Mouse (Mus musculus) hindbrain, postnatal 0 days (tissue): ENCODE results near the gene H2-D1. TPM values are rescaled to one million over a fixed set of nuclear protein-coding genes. Genes with fewer than 3 reads are reported as not detected.

Experiments
- ATAC-seq: fragments of 200-750 bp; cut with Nextera tagmentation; 2 replicates; pipeline ENCODE4 v1.8.0; 2017; ENCODE audit warnings: mild to moderate bottlenecking, moderate TSS enrichment, moderate library complexity
- DNase-seq: peaks from one replicate; pipeline ENCODE4 v3.0.0-alpha.2; 2015; ENCODE audit warnings: low spot score
- H3K27ac ChIP-seq: fragments of 300-500 bp; sonication (generic); 2 replicates; pipeline ENCODE4 v1.5.1; 2014; ENCODE audit warnings: mild to moderate bottlenecking
- H3K27me3 ChIP-seq: fragments of 300-500 bp; sonication (generic); 2 replicates; pipeline ENCODE4 v1.6.1; 2014; ENCODE audit warnings: low read length, mixed read lengths; ENCODE audit not compliant: insufficient read depth
- H3K36me3 ChIP-seq: fragments of 300-500 bp; sonication (generic); 2 replicates; pipeline ENCODE4 v1.6.1; 2014; ENCODE audit warnings: low read length, mixed read lengths; ENCODE audit not compliant: insufficient read depth
- H3K4me1 ChIP-seq: fragments of 300-500 bp; sonication (generic); 2 replicates; pipeline ENCODE4 v1.6.1; 2014; ENCODE audit warnings: antibody characterized with exemption, low read length, mixed read lengths; ENCODE audit not compliant: insufficient read depth
- H3K4me2 ChIP-seq: fragments of 300-500 bp; sonication (generic); 2 replicates; pipeline ENCODE4 v1.6.1; 2014; ENCODE audit warnings: low read depth, mild to moderate bottlenecking, low read length, moderate library complexity, mixed read lengths
- H3K4me3 ChIP-seq: fragments of 300-500 bp; sonication (generic); 2 replicates; pipeline ENCODE4 v1.5.1; 2014; ENCODE audit warnings: low read length
- H3K9ac ChIP-seq: fragments of 300-500 bp; sonication (generic); replicated peaks from 2 replicates; pipeline ENCODE4 v1.6.1; 2014; ENCODE audit warnings: mild to moderate bottlenecking, low read length, moderate library complexity, mixed read lengths
- H3K9me3 ChIP-seq: fragments of 300-500 bp; sonication (generic); 2 replicates; pipeline ENCODE4 v1.6.1; 2016; ENCODE audit warnings: low read length, mixed read lengths
- CTCF ChIP-seq: IDR thresholded peaks from 2 replicates; pipeline ENCODE4 v1.5.1; 2016; ENCODE audit warnings: antibody characterized with exemption, control low read depth, low read depth
- WGBS: fragments of 180-500 bp; shearing (Covaris S2); extraction: QIAGEN DNeasy Blood & Tissue Kit; methylation state at CpG from one replicate; pipeline ENCODE4 v1.1.7; 2014; 5-methylcytosine and 5-hydroxymethylcytosine counted together
- polyA plus RNA-seq: library from polyadenylated mRNA; unstranded; fragments of >200 nt; fragmentation: Nextera tagmentation; extraction: Ambion mirVana; gene quantifications from 2 replicates; pipeline ENCODE4 v1.2.1, GENCODE M21; 2015
- total RNA-seq: library from RNA; depleted of rRNA; stranded (reverse); fragments of >200 nt; gene quantifications from 2 replicates; pipeline ENCODE4 v1.2.3, GENCODE M21; 2014

The H2-D1 gene
- total and polyA plus RNA-seq, 2 experiments from 2014 or later: 74.3 to 146 TPM

DNA sequence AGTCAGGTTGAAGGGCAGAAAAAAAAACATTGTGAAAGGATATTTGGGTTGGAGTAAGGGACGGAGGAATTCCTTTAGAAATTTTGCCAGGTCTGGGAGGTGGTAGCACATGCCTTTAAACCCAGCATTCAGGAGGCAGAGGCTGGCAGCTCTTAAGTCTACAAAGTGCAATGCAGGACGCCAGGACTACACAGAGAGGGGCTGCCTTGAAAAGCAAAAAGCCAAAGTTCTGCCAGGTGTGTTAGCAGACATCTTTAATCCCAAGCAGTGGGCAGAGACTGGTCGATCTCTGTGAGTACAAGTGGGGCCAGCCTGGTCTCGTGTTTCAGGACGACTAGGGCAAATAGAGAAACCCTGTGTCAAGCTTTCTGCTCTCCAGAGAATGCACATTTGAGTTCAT lies 10.5 kb upstream of the H2-D1 start:
- TF ChIP-seq CTCF: no peak
- DNase-seq (no peak), ATAC-seq (no peak)
- Histone ChIP-seq H3K9me3 (no peaks in the 10 kb centered on the region), H3K4me1 (no peaks in the 10 kb centered on the region), H3K27me3 (no peaks in the 10 kb centered on the region), H3K9ac (no peak overlapping the region), H3K36me3 (peaks cover 55% of the 10 kb centered on the region), H3K4me2 (no peak overlapping the region), H3K4me3 (no peak overlapping the region), H3K27ac (no peak overlapping the region)
- 84% methylated on average over 5 of the region's 5 CpGs for WGBS

GRCm38 (mm10) chr17:35252619-35253292 lies 9.8 kb upstream of the H2-D1 start:
- H3K9me3 ChIP-seq: no peaks in the 10 kb centered on the region
- WGBS: 82% methylated on average over 18 of the region's 18 CpGs
- no peak overlapping the region for H3K4me2 ChIP-seq
- H3K9ac ChIP-seq: no peak overlapping the region
- no peak overlapping the region for H3K4me3 ChIP-seq
- no peak overlapping the region for H3K27ac ChIP-seq
- H3K36me3 ChIP-seq: peaks cover 48% of the 10 kb centered on the region
- no peaks in the 10 kb centered on the region for H3K27me3 ChIP-seq
- TF ChIP-seq CTCF: peak; percentile 2; the same call in 1 of the 2 replicates
- H3K4me1 ChIP-seq: 0 out of 2 replicates have a peak, but pooled peaks cover under 1% of the 10 kb centered on the region
- ATAC-seq (no peak), DNase-seq (no peak)

DNA sequence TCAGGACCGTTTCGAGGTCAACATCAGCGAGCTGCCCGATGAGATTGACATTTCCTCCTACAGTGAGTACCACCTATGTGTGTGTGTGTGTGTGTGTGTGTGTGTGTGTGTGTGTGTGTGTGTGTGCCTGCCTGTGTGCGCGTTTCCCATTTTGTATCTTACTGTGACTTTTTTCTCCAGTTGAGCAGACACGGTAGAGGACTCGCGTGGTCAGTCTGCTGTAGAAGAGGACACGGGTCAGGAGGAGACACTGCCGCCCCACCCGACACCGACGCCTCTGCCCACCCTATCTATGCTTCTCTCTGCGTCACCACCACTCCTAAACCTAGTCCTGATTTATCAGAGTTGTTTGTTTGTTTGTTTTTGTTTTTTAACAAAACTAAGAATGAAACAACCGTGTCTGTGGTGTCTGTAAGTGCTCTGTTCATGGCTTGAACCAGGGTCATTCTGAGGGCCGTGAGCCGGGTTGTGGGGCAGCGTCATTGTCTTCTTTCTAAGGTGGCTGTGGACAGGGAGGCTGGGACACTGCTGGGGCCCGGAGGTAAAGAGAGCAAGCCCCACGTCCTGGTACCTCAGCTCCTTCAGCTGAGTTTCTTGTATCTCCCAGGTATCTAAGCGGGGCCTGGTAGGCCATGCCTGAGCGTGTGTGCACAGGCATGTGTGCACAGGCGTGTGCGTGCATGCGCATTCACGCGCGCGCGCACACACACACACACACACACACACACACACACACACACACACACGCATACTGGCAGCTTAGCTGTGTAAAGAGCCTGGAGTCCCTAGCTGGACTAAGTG lies 9.0 kb upstream of the H2-D1 start:
- no peak overlapping the region for H3K4me2 ChIP-seq
- no peaks in the 10 kb centered on the region for H3K27me3 ChIP-seq
- H3K4me1 ChIP-seq: 0 out of 2 replicates have a peak, but pooled peaks cover 4% of the 10 kb centered on the region
- H3K9me3 ChIP-seq: no peaks in the 10 kb centered on the region
- no peak for TF ChIP-seq CTCF
- 85% methylated on average over 32 of the region's 32 CpGs for WGBS
- no peak overlapping the region for H3K9ac ChIP-seq
- ATAC-seq: no peak
- no peak overlapping the region for H3K27ac ChIP-seq
- H3K36me3 ChIP-seq: peaks cover 40% of the 10 kb centered on the region
- DNase-seq: no peak
- no peak overlapping the region for H3K4me3 ChIP-seq

GRCm38 (mm10) chr17:35254241-35255098 lies 8.1 kb upstream of the H2-D1 start:
- WGBS: 60% methylated on average over 11 of the region's 11 CpGs
- H3K36me3 ChIP-seq: peaks cover 30% of the 10 kb centered on the region

DNA sequence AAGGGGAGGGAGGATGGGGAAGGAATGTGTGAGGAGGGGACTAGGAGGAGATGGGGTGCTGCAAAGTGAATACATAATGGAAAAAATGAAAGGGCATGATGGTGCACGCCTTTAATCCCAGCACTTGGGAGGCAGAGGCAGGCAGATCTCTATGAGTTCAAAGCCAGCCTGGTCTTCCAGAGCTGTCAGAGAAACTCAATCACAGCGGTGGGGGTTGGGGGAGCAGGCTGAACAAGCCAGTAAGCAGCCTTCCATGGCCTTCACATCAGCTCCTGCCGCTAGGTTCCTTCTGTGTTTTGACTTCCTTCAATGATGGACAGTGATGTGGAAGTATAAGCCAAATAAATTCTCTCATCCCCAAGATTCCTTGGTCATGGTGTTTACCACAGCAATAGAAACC lies 7.2 kb upstream of the H2-D1 start:
- Histone ChIP-seq H3K4me1 (0 out of 2 replicates have a peak, but pooled peaks cover 4% of the 10 kb centered on the region), H3K27ac (no peak overlapping the region), H3K27me3 (no peaks in the 10 kb centered on the region), H3K9ac (no peak overlapping the region), H3K9me3 (no peaks in the 10 kb centered on the region), H3K4me3 (no peak overlapping the region), H3K36me3 (peaks cover 23% of the 10 kb centered on the region), H3K4me2 (no peak overlapping the region)
- TF ChIP-seq CTCF: no peak
- DNase-seq (no peak), ATAC-seq (no peak)
- WGBS: 80% methylated on average over 3 of the region's 3 CpGs

More at GRCm38 (mm10) chr17:35254241-35255098, 8.1 kb upstream of the H2-D1 start:
- Histone ChIP-seq H3K4me3 (no peak overlapping the region), H3K27ac (no peak overlapping the region), H3K4me1 (0 out of 2 replicates have a peak, but pooled peaks cover 4% of the 10 kb centered on the region), H3K27me3 (no peaks in the 10 kb centered on the region), H3K9ac (no peak overlapping the region), H3K4me2 (no peak overlapping the region), H3K9me3 (no peaks in the 10 kb centered on the region)
- TF ChIP-seq CTCF: peak; percentile 77
- DNase-seq (peak; percentile 61), ATAC-seq (peak; percentile 41)

GRCm38 (mm10) chr17:35255704-35256103 lies 6.8 kb upstream of the H2-D1 start:
- Histone ChIP-seq H3K4me1 (0 out of 2 replicates have a peak, but pooled peaks cover 4% of the 10 kb centered on the region), H3K4me3 (no peak overlapping the region), H3K9me3 (no peaks in the 10 kb centered on the region), H3K9ac (no peak overlapping the region), H3K4me2 (no peak overlapping the region), H3K27ac (no peak overlapping the region), H3K36me3 (peaks cover 23% of the 10 kb centered on the region), H3K27me3 (no peaks in the 10 kb centered on the region)
- 59% methylated on average over 4 of the region's 4 CpGs for WGBS
- ATAC-seq (no peak), DNase-seq (no peak)
- no peak for TF ChIP-seq CTCF
